Mouse (Mus musculus) gastrocnemius, adult 18-20 months (tissue): ENCODE results near the gene Ppp4r3a. TPM values are rescaled to one million over a fixed set of nuclear protein-coding genes. Genes with fewer than 3 reads are reported as not detected.
"Not testable (repeated sequence)": the region's sequence is repeated elsewhere in the genome, so short reads cannot be mapped to it uniquely, and the experiment has no call there.

ENCODE experiments used
- DNase-seq: peaks from one replicate; pipeline ENCODE4 v3.0.0; 2021; ENCODE audit warnings: low spot score
- long read RNA-seq, 2 experiments: library from polyadenylated mRNA; stranded (forward); transcript quantifications; one replicate each; pipeline ENCODE4 v2.0.0; 2021
- total RNA-seq, 2 experiments: library from RNA; stranded (reverse); gene quantifications; 2 replicates each; pipeline ENCODE4 v1.2.3; 2021

Ppp4r3a gene
- 10 to 100 TPM; 17.7 to 18.5 TPM for total RNA-seq
- long read RNA-seq, experiment 1, full-length matches to known transcripts = 2 of 5 reads
- long read RNA-seq, experiment 1, partial matches to known transcripts = 1 of 5 reads
- long read RNA-seq, experiment 1, other reads (novel, unspliced or antisense) = 2 of 5 reads
- long read RNA-seq, experiment 2, full-length matches to known transcripts = 7 of 14 reads
- long read RNA-seq, experiment 2, partial matches to known transcripts = 4 of 14 reads
- long read RNA-seq, experiment 2, other reads (novel, unspliced or antisense) = 3 of 14 reads

DNA sequence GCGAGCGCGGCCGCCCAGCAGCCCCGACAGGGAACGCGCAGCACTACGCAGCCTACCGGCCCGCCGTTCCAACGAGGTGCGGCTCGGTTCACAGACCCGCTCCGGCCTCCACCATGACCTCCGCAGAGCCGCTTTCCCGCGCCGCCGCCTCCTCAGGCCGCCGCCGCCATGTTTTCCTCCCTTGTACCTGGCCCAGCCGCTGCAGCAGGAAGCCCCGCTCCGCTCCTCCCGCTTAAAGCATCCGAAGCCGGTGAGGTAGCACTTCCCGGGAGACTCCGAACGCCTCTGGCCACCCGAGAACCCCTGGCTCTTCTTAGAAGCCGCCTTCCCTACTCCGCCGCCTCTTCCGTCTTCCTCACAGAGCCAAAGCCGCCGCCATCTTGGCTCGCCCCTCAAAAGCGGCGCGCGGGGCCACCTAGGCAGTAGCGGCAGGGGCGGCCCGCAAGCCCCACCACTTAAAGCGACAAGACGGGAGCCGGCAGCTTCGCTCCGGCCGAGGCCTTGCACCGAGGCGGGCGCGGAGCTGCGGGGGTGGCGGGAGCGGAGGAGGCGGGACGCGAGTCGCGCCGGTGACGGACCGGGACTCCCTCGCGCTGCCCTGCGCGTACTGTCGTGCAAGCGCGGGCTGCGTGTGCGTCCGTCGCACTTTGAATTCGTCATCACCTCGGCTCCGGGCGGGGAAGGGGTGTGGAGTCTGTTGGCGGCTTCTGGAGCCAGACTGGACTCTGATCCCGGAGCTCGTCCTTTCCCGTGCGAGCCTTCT is at the start of gene Ppp4r3a:
Ppp4r3a (minus strand) TSS at position 627 of the 763 bp plus-strand sequence.
- DNase-seq = peak; percentile 96

DNA sequence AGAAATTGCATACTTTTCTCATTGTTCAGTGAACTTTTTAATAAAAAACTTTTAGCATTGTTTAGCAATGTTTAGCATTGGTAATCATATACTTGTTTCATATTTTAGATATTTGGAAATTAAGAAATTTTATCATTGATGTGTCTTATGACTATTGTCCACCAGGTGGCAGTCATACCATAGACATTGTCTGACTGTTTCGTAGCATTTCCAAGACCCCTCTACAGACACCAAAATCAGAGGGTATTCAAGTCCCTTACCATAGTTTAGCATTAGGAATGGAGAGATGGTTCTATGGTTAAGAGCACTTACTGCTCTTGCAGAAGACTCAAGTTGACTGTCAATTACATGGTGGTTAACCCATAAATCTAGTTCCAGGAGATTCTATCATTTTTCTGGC is 39.5 kb upstream of the Ppp4r3a start:
- DNase-seq = peak; percentile 2

- DNase-seq = not testable (repeated sequence)
Measured at GRCm38 (mm10) chr12:101122066-101122465, 38.6 kb upstream of the Ppp4r3a start.

GRCm38 (mm10) chr12:101109794-101110585 is 26.5 kb upstream of the Ppp4r3a start:
- not testable (repeated sequence) for DNase-seq

GRCm38 (mm10) chr12:101107722-101108121 is 24.2 kb upstream of the Ppp4r3a start:
- no peak for DNase-seq

DNA sequence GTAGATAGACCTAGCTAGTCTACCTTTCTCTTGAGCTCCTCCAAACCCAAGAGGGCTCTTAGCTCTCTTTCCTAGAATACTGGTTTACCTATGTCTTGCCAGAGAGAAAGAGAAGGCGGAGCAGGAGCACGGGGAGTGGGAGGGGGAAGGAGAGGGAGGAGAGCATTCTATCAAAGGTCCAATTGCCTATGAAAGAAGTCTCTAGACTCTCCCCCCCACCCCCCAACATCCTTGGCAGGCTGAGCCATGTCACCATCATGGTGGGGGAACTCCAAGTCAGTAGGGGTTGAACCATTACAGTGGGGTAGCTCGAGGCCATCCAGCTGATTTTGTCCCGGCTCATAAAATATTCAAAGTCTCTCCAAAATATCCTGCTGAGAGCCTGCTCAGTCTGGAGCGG is 22.1 kb upstream of the Ppp4r3a start:
- DNase-seq = no peak

DNA sequence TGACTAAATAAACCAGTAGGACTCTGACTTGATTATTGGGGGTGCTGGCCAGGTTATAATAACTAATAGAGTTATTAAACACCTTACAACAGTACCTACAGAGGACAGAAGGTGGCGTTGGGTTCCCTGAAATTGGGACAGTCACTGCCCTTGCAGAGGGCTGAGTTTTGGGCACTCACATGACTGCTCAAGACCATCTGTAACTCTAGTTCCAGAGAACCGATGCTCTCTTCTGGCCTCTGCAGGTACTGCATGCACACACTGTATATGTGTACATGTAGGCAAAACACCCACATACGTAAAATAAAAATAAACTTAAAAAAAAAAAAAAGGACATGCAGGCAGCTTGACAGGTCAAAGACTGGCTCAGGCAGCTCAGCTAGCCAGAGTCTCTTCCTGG is 19.1 kb upstream of the Ppp4r3a start:
- peak; percentile 24 for DNase-seq

DNA sequence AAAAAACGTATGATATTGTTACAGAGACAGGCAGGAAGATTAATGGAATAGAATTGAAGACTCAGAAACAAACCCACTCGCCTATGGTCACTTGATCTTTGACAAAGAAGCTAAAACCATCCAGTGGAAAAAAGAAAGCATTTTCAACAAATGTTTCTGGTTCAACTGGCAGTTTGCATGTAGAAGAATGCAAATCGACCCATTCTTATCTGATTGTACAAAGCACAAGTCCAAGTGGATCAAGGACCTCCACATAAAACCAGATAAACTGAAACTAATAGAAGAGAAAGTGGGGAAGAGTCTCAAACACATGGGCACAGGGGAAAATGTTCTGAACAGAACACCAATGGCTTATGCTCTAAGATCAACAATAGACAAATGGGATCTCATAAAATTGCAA is 10.2 kb upstream of the Ppp4r3a start:
- DNase-seq = not testable (repeated sequence)

DNA sequence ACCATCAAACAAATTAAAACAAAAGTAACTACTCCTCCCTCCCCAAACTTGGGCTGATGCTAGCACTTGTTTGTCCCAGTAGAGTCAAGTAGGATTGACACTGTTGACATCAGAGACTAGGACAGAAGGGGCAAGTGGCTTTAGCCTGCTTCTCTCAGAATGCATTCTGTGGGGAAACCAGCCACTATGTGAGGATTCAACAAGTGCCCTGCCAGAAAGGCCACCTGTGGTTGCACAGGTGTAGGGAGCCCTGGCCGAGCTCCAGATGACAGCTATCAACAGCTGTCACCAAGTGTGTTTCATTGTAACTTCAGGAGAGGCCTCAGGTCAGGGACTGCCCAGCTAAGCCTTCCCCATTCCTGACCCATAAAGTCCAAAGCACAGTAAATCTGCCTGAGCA is 6.5 kb upstream of the Ppp4r3a start:
- DNase-seq = no peak

DNA sequence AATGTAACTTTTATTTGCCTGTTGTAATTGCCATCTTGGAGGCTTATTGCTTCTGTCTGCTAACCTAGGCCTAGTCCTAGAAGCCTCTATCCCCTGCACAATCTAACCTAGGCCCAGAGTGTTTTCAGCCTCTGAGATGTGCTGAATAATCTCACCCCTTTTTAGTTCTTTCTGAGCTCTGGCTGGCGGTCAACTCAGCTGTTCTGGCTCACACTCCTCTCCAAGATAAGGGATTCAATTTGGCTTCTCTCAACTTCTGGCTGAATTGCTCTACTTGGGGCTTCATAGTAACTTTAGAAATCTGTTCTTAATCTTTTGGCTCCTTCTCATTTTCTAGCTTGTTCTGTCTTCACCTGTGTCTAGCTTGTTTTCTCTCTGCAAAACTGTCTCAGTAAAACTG is 3.9 kb upstream of the Ppp4r3a start:
- DNase-seq = no peak

- DNase-seq = no peak
Measured at GRCm38 (mm10) chr12:101084881-101085666, 1.6 kb upstream of the Ppp4r3a start.

DNA sequence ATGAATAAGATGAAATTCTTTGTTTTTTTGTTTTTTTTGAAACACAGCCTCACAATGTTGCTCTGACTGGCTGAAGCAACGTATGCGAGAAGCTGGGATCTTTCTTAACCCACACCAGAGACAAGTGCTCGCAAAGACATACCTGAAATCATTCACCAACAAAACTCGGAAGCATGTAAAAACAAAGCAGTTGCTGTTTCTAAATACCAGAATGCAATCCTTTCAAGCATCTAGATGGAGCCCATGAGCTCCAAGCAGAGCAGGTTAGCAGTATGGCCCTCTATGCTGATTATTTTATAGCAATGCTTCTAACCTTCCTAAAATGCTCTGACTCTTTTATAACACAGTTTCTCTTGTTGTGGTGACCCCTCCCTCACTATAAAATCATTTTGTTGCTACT is 735 bp upstream of the Ppp4r3a start:
- DNase-seq = no peak

GRCm38 (mm10) chr12:101083839-101084195 is 315 bp upstream of the Ppp4r3a start:
- no peak for DNase-seq

GRCm38 (mm10) chr12:101082296-101083075 is 1.0 kb downstream of the Ppp4r3a start:
- DNase-seq = peak; percentile 26

DNA sequence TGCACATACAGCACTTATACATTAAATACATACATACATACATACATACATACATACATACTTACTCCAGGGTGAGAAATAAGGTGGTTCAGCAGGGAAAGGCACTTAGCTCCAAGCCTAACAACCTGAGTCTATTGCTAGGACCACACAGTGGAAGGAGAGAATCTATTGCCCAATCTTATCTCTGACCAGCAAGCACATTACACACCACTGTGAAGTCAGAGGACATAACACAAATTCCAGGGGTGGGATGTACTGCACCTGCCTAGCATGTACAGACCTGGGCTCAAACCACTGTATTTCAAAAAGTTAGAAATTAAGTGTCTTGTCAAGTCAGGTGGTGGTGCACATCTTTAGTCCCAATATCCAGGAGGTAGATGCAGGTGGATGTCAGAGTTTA is 5.5 kb downstream of the Ppp4r3a start:
- DNase-seq = no peak

- DNase-seq = no peak
Measured at GRCm38 (mm10) chr12:101075433-101075832, 8.1 kb downstream of the Ppp4r3a start.

DNA sequence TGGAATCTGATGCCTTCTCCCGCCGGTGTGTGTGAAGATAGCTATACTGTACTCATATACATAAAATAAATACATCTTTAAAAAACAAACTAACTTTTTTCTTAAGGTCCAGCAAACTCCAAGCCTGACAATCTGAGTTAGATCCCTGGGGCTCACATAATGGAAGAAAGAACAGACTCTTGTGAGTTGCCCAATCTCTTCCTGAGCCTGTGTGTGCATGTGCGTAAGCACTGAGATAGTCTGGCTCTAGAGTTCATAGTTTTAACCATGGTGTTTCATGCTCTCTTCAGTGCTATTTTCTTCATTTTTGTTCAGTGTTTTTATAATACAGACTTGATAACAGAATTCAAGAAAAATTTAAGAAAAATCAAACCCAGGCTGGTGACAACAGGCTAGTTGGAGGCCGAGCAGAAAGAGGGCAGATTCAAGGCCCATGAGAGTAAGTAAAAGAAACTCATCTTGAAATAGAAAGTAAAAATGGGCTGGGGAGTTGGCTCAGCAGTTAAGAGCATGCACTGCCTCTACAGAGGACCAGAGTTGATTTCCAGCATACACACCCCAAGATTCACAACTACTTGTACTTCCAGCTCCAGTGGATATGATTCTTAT is 8.6 kb downstream of the Ppp4r3a start:
- no peak for DNase-seq

DNA sequence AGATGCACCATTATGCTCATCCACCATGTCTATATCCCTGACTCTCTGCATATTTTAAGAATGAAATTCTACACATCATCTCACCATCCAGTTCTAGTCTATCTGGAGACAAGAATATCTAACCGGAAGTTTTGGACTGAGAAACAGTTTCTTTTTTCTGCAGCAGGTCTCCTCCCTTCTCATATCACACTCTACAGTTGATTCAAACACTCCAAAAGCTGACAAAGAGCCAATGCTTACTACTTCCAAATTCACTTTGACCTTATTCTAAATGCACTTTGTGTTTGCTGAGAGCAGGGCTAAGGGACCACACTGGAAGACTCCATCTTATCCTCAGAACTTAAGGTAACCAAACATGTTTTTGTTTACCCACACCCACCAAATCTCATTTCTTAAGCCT is 13.7 kb downstream of the Ppp4r3a start:
- no peak for DNase-seq

DNA sequence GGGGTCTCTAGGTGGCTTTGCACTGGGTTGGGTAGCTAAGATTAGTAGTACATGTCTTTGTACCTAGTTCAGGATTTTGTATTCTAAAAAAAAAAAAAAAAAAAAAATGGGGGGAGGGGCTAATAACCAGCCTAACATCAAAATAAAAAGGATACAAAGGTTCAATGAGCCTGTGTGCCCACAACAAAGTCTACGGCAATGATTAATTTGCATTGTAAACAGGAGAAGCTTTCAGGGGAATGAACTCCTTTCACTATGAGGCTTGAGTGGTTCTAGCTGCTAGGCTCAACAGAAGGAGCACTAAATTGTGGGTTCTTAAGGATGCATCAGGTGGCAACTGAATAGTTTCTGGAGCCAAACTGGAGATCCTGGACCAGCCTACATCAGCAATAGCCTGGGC is 17.2 kb downstream of the Ppp4r3a start:
- DNase-seq = no peak

- no peak for DNase-seq
Measured at GRCm38 (mm10) chr12:101039956-101040355, 43.5 kb downstream of the Ppp4r3a start.
